Mouse (Mus musculus): ENCODE measurements around the gene AC124502.3.

Gene AC124502.3

DNA sequence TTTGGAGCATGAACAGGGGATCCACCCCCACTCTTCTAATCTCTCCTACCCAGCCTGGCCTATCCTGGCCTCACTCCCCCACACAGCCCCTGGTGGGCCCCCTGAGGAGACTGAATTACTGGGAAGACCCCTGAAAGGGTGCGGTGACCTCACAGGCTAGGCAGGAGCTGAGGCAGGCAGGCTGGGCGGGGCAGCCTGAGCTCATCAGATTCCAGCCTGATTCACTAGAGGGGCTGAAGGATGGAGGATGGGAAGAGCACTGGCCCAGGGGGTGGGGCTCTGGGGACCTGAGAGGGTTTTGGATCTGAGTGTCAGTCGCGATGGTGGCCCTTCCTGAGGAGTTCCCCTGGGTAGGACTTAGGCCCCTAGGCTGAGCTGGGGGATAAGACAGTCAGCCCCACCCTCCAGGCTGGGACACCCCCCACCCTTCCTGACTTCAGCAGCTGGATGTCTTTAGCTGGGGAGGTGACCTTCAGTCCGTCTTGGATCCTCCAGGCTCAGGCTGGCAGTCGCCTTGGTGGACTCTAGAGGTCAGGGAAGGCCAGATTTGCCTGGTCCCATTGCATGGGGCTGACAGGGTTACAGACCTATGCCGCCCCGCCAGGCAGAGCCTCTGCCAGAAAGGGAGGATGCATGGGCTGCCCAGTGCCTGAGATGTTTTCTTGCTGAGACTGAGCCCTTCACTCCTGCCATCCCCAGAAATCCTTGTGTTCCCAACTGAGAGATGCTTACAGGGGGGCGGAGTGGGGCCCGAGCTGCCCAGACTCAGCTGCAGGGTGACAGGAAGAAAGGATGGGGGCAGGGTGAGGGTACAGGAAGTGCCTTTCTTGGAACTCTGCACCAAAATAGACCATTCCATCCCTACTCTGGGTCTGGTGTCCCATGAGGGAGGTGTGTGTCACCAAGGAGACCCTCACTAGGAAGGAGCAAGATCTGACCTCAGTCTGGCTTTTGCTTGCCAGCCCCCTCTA lies 20.4 kb downstream of the AC124502.3 start:
- DNase-seq (ENCODE audit: low read depth, low spot score): peak; percentile 89

DNA sequence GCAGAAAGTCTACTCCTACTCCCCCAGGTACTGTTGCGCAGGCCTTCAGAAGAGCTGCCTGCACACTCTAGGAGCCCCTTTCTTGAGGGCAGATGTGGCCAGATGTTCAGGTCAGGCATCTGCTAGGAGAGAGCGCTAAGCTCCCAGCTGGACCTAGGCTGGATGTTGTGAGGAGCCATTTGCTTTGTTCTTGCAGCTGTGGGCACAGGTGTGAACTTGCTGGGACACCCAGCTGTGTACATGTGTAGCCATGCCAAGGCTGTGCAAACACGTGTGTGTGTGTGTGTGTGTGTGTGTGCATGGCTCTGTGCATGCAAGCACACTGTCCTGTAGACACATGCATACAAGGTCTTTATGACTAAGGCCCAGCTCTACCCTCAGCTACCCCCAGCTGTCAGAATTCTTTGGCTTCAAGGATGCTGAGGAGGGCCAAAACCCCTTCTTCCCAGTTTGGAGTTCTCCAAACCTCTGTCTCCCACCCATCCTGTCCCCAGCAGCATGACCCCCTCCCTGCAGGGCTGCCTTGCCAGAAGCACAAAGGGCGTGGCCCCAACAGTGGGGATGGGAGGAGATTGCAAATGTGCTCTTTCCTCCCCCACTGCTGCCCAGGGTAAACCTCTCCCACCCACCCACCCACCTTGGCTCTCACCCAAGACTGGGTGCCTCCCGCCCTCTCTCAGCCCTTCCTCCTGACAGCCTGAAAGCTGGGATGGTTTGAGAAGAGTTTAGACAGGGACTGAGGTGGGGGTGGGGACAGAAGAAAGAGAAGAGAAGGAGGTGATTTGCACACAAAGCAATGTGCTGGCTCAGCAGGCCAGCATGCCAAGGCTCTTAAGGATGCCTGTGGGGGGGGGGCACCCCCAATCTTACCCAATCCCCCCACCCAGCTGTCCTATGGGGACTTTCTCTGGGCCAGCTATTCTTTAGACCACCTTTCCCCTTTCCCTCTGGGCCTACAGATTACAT lies 22.0 kb downstream of the AC124502.3 start:
- peak; percentile 82 for DNase-seq (ENCODE audit: low read depth, low spot score)

DNA sequence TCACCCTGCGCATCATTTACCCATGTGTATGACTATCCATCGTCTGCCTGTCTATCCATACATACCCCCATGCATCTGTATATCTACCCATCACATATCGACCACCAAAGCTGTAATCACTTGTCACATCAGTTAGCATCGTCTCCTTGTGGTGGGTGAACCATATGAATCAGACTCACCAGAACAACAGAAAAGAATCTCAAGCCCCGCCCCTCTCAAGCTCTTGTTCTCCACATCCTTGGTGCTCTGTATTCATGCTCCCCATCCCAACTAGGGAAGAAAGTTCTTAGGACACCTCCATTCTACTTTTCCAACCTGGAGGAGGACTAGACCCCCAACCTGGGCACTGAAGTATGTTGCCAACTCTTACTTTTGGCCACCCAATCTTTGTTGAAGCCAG lies 23.4 kb downstream of the AC124502.3 start:
- DNase-seq (ENCODE audit: low read depth, low spot score): no peak

DNA sequence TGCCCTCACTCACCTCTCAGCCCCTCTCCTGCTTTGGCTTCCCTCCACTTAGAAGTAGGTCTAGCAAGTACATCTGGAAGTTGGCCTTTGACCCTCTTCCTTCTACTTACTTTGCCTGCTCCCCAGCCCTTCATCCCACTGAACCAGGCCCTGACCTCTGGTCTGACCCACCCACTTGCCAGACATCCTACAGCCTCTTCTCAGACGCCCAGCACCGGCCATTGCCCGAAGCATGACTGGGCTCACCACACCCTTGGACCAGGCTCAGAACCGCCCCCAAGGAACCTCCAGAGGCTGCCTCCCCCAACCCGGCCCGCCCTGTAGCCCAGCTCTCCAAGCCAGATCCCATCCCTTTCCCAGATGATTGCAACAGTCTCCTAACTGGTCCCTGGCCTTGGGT lies 23.8 kb downstream of the AC124502.3 start:
- DNase-seq (ENCODE audit: low read depth, low spot score): no peak

DNA sequence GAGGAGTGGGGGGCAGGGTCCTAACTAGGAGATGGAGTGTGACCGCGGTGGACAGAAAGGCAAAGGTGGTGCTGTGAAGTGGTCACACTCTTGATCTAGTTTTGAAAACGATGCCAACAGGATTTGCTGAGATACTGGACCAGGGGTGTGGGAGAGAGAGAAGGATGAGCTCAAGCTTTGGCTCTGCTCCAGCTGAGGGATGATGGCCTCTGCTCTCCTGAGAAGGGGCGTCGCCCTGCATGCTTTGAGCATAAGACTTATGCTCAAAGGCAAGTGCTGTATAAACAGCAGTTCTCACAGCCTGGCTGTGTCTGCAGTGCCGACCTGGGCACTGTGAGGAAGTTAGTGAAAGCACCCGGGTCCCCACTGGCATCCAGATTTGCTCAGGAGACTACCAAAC lies 26.4 kb downstream of the AC124502.3 start:
- no peak for DNase-seq (ENCODE audit: low read depth, low spot score)

DNA sequence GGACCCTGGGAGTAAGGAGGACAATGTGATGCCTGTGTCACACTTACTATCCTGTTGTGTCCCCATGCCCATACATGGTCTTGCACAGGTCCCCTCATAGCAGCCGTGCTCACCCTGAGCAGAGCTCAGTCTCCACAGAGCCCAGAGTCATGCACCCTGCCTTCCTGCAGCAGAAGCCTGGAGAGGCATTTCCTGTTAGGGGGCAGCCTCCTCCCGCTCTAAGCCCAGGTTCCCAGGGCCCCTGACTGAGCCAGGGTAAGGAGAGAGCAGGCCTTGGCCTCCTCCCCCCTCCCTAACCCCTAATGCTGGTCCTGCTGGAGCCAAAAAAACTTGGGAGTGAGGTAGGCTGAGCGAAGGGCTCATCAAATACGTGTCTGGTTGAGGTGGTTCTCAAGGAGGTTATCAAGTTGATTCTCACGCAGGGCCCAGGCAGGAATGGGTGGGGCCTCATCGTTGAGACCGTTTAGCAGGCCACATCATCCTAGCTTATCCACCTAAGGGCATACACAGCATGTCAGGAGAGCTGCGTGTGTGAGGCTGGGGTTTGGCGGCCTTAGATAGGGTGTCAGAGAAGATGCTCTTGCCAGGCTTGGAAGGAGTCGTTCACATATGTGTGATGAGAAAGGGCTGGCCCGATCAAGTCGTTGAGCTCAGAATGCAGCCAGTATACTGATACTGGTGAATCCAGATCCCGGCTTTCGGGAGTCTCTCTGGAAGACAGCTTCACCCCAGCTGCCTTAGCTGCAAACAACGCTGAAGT lies 28.5 kb downstream of the AC124502.3 start:
- DNase-seq (ENCODE audit: low read depth, low spot score): peak; percentile 34

DNA sequence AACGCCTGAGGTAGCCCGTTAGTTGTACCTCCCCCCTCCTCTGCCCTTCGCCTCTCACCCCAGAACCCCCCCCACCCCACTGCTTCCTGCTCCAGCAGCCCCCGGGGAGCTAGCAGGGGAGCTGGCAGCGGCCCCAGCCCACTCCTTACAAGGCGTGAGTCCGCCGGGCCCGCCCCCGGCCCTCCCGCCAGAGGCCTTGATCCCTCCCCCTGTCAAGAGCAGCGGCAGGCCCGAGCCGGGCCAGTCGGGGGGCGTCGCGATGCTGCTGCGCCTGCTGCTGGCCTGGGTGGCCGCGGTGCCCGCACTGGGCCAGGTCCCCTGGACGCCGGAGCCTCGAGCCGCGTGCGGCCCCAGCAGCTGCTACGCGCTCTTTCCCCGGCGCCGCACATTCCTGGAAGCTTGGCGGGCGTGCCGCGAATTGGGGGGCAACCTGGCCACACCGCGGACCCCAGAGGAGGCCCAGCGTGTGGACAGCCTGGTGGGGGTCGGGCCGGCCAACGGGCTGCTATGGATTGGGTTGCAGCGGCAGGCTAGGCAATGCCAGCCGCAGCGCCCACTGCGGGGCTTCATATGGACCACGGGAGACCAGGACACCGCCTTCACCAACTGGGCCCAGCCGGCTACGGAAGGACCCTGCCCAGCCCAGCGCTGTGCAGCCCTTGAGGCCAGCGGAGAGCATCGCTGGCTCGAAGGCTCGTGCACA lies 29.3 kb downstream of the AC124502.3 start, which contains the start of gene Cd248:
TSS of gene Cd248 (plus strand) at position 212 of the 703 bp plus-strand sequence.
- DNase-seq (ENCODE audit: low read depth, low spot score): no peak

DNA sequence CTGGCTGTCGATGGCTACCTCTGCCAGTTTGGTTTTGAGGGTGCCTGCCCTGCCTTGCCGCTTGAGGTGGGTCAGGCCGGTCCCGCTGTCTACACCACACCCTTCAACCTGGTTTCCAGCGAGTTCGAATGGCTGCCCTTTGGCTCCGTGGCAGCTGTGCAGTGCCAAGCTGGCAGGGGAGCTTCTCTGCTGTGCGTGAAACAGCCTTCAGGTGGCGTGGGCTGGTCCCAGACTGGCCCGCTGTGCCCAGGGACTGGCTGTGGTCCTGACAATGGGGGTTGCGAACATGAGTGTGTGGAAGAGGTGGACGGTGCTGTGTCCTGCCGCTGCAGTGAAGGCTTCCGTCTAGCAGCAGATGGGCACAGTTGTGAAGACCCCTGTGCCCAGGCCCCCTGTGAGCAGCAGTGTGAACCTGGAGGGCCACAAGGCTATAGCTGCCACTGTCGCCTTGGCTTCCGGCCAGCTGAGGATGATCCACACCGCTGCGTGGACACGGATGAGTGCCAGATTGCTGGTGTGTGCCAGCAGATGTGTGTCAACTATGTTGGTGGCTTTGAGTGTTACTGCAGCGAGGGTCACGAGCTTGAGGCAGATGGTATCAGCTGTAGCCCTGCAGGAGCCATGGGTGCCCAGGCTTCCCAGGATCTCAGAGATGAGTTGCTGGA lies 30.0 kb downstream of the AC124502.3 start:
- DNase-seq (ENCODE audit: low read depth, low spot score): no peak

DNA sequence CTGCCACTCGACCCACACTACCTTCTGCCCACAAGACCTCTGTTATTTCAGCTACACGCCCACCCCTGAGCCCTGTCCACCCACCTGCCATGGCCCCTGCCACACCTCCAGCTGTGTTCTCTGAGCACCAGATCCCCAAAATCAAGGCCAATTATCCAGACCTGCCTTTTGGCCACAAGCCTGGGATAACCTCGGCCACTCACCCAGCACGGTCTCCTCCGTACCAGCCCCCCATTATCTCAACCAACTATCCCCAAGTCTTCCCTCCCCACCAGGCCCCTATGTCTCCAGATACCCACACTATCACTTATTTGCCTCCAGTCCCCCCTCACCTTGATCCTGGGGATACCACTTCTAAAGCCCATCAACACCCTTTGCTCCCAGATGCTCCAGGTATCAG lies 30.8 kb downstream of the AC124502.3 start:
- no peak for DNase-seq (ENCODE audit: low read depth, low spot score)

DNA sequence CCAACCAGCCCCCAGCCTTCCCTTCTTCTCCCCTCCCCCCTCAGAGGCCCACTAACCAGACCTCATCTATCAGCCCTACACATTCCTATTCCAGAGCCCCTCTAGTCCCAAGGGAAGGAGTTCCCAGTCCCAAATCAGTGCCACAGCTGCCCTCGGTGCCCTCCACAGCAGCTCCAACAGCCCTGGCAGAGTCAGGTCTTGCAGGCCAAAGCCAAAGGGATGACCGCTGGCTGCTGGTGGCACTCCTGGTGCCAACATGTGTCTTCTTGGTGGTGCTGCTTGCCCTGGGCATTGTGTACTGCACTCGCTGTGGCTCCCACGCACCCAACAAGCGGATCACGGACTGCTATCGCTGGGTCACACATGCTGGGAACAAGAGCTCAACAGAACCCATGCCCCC lies 31.3 kb downstream of the AC124502.3 start:
- DNase-seq (ENCODE audit: low read depth, low spot score): no peak

DNA sequence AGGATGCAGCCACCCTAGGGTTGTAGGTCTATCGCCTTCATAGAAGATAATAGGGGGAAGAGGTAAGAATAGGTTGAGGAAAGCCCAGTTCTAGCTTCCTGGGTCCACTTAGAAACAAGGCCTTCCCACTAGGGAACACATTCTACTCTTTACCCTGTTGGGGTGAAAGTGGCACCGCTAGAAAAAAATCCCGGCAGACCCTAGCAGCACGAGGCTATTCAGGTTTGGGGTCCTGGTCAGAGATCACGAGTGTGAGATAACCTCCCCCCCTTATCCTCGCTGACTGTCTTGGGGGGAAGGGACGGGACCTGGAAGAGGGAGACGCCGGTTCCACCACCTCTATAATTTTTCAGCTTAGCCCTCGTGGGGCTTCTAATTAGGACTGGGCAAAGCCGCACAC lies 32.4 kb downstream of the AC124502.3 start:
- no peak for DNase-seq (ENCODE audit: low read depth, low spot score)

DNA sequence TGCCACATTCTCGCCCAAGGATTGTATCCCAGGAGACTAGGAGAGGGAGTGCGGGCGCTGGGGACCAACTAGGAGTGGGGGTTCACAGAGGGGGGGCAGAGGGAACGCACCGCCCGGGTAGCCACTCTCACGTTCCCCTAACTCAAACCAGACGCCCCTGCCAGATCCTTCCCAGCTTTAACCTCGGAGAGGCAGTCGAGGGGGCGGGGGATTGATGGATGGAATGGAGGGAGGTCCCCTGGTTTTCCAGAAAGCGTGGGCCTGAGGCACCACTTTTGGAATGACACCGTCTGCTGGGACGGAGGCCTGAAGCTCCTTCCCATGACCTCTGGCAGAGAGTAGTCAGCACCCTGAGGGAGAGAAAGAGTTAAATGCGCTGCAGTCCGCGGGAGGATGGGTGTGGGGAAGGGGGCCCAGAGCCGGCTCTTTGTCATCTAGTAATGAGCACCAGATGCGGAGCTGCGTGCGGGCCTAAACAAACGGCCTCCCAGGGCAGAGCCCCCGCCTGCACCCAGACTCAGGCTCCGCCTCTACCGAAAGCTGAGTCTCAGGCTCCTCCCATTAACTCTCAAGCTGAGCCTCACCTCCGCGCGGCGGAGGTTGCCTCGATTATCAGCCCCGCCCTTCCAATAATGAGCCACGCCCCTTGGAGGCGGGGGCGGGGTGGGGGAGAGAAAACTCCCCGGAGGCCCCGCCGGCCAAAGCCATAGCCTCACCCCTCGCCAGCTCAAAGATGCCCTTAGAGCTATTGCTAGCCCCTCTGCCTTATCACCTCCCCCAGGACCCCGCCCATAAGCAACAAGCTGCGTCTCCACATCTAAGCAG lies 33.1 kb downstream of the AC124502.3 start:
- DNase-seq (ENCODE audit: low read depth, low spot score): peak; percentile 95

DNA sequence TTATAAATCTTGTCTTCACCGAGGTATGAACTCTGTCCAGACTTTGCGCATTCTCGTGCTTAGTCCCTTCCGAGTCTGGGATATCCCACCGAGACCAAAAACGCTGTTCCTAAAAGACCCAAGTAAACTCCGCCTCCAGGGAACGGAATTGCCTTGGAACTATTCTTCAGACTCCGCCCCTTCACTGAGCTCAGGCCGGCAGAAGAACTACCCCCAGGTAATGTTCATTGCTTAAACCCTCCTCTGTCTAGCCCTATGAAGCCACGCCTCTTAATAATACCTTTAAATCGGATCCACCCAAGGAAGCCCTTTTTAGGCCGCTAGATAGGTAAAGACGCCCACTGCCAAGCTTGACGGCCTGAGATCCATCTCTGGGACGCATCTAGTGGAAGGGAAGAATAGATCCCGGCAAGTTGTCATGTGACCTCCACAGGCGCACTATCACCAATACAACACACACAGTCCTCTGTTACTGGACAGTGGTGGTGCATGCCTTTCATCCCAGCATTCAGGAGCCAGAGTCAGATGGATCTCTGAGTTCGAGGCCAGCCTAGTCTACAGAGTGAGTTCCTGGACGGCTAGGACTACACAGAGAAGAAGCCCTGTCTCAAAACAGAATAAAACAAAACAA lies 33.8 kb downstream of the AC124502.3 start:
- peak; percentile 88 for DNase-seq (ENCODE audit: low read depth, low spot score)

DNA sequence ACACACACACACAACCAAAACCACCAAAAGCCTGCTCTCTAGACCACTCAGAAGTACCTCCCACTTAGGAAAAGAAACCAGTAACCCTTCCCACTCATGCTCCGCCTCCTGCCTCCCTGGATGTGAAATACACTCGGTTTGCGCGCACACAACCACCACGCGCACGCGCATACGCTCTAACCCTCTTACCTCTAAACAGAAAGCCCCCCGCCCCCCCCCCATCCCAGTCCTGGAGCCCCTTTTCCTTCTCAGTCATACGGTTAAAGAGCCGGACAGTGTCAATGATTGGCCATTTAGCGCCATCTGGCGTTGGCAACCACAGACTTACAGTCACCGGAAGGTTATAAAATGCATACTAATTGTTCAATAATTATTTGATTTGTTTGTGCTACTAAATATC lies 34.3 kb downstream of the AC124502.3 start:
- DNase-seq (ENCODE audit: low read depth, low spot score): peak; percentile 90

DNA sequence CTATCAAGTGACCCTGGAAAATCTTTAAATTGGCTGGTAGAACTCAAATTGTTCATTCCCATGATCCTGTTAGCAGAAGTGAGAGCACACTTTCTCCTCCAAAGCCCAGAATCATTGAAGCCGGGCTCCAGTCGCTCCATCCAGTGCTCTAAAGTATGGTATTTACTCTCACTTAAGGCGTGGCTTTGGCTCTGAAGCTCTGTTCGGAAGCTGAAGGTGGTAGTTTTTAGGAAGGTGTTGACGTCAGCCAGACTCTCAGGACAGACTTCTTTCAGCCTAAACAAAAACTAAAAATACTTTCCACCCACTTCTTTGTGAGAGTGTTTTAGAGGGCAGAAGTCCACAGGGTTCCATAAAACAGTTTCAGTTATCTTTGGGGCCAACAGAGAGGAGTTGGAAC lies 34.8 kb downstream of the AC124502.3 start:
- no peak for DNase-seq (ENCODE audit: low read depth, low spot score)

DNA sequence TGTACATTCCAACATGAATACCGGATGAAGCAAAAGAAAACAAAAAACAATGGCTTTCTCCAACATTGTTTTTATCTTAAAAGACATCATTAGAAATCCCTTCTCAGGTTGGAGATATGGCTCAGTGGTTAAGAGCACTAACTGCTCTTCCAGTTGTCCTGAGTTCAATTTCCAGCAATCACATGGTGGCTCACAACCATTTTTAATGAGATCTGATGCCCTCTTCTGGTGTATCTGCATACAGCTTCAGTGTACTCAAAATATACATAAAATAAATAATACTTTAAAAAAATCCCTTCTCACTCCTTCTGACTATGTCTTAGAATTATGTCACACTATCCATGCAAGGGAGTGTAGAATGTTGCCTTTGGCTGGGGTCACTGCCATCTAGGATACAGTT lies 40.6 kb downstream of the AC124502.3 start:
- DNase-seq (ENCODE audit: low read depth, low spot score): no peak

DNA sequence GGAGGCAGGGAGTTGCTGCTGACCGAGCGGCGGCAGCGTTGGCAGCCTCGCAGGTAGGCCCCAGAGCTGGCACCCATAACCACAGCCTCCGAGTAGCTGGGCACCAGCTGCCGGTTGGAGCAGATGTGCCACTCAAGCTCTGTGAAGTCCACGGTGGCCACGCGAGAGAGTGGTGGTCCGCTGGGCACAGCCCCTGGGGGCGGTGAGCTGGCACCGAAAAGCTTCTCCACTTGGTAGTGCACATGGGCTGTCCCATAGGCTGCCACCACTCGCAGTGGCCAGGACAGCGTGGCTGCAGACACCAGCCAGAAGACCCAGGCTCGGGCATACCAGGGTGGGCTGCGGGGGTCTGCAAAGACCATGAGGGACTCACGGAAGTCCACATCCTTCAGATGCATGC lies 43.3 kb downstream of the AC124502.3 start:
- DNase-seq (ENCODE audit: low read depth, low spot score): no peak

DNA sequence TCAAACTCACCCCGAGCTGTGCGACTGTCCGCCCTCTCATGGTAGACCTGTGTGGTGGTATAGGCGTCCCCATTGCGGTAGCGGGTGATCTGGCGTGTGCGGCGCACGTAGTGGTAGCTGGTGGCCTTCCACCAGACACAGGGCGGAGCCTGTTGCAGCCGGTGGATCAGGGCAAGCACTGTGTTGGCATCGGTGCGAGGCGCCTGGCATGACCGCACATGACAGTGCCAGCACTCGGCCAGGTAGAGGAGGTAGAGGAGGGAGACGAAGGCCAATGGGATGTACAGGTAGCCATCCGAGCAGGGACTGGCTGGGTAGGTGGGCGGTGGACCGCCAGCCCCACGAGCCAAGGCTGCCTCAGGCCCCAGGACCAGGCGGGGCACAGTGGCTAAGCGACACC lies 43.9 kb downstream of the AC124502.3 start:
- no peak for DNase-seq (ENCODE audit: low read depth, low spot score)
